Mouse (Mus musculus) cerebellum, postnatal 36 days (tissue): Measurements from ENCODE around the gene H60b.
"Not testable (repeated sequence)": the region's sequence is repeated elsewhere in the genome, so short reads cannot be mapped to it uniquely, and the experiment has no call there.

Source experiments
- DNase-seq, 2 experiments: peaks; one replicate each; pipeline ENCODE4 v3.0.0; 2021 to 2022; ENCODE audit warnings: mixed read lengths in 2 of 2

H60b gene

GRCm38 (mm10) chr10:22158310-22158999, at the start of gene H60b, which contains the start of gene Raet1e:
H60b (plus strand) TSS chr10:22158586.
Raet1e (plus strand) TSS chr10:22158569.
- peak in 1 of 2 experiments; percentile 17 for DNase-seq

DNA sequence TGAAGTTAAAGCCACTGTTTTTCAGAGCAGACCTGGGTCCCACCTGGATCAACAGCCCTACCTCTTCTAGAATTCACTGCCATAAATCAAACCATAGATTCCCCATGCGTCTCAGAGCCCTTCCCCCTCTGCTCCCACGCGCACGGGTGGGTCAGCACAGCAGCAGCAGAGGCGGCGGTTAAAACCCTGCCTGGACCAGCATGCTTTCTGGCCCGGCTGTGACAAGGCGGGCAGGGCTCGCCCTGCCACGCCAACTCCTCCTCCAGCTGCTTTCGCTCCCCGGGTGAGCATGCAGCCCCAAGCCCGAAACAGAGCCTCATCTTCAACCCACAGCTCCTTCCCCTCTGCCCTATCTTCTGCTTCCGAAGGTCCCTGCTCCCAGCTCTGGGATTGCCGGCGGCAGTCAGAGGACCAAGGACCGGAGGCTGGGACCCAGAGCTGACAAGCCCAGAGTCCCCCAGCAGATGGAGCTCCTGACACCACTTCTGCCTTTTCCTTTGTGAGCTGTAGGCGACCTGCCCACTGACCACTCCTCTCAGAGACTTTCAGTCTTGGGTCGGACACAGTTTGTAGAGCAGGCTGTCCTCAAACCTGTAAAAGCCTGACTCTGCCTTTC, 17.6 kb upstream of the H60b start:
- peak; percentile 67 to 71 for DNase-seq

- not testable (repeated sequence) for DNase-seq
Observed at GRCm38 (mm10) chr10:22142194-22142593, 16.2 kb upstream of the H60b start.

DNA sequence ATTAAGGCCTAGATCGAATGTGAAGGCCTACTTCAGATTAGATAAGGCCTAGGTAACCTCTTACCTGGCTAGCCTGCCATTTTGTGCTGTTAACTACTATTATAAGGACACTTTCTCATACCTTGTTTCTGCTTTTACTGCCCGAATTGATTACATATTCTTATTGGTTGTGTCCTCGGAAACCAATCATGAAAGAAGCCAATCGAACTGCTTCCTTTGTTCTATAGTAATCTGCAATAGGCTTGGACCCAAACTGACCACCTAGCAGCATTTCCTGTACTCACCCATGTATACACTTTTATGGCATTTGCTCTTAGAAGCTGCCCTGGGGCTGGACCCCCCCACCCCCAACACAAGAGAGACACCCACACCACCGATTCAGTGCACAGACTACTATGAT, 15.5 kb upstream of the H60b start:
- no peak for DNase-seq

DNA sequence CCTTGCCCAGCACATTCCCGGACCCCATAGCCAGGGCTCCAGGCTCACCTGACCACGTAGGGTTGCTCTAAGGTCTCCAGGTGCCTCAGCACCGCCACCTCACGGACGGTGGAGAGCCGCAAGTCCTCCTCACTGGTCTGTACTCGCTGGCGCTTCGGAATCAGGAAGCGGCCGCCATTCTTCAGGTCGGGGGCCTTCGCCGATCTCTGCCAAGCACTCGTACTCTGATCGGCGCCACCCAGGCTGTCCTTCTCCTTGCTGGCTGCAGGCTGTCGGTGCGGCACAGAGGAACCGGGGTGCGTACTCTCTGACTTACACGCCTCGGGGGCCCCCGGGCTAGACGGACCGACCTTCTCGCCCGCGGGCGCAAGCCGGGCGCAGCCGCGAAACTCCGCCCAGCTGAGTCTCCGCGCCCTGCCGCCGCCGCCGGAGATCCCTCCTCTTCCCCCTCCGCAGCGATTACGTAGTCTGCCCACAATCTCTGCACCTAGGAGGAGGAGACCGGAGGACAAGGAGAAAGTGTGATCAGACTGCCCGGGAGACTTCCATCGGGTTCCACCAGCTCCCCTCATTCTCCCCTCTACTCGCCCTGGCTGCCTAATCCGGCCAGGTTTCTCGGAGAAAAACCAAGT, 9.8 kb upstream of the H60b start:
- peak; percentile 43 to 49 for DNase-seq

DNA sequence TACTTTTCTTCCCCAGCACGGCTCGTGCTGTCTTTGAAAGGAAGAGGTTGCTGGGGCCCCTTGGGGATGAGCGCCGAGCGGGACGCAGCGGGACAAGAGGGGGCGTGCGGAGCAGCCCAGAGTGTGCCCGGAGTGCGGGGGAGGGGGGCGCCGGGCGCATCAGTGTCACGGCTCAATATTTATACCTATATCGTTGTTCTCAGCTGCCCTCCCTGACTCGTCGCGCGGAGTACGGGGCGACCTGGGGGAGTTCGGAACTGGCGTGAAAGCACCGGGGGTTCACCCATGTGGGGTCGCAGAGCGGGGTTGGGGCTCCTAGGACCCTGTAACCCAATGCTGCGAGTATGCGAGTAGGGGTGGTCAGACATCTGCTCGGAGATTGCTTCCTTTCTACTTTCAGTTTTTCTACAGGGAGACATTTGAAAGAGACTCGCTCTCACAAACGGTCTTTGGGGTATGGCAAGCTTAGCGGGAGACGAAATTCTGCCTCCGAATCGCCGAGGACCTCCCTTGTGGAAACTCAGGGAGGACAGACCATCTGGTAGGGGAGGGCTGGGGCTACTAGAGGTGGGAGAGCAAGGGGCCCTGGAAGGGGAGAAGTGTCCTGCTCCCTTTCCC, 9.2 kb upstream of the H60b start, which contains the start of gene E030030I06Rik:
Gene E030030I06Rik, minus strand, starts transcription at position 198 of the 618 bp plus-strand sequence.
- DNase-seq: peak; percentile 9 to 19

DNA sequence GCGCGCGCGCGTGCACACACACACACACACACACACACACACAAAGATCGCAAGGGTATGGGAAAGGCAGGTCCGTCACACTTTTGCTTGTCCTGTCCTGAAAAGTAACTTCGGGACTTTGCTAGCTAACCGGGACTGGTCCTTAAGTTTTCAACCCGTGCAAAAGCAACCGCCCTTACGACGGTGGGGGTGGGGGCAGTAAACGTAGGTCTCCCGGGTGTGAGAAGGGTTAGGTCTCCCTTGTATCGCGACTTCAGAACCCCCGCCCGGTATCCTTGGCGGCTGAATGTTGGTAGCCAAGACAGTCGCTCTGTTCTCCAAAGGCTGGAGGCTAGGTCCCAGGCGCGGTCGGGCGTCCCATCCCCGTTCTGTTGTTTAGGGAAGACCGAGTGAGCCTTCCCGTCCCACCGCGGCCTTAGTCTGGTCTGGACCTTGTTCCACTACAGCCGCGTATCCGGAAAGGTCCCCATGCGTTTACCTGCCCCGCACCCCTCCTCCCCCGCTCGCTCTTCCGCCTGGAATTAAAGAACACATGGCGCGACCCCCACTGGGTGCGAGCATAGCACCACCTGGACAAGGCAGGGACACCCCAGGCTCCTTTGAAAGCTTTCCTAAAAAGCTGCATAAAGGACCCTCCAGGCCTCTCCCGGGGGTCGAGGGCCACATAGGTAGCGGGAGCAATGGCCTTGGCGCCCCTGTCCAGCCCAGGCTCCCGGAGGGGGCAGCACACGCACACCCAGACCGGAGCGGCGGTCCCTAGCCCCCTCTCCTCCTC, 8.5 kb upstream of the H60b start:
- DNase-seq: peak in 1 of 2 experiments; percentile 6

GRCm38 (mm10) chr10:22150593-22150992, 7.8 kb upstream of the H60b start:
- DNase-seq: no peak

- not testable (repeated sequence) for DNase-seq
Observed at GRCm38 (mm10) chr10:22151056-22151862, 7.1 kb upstream of the H60b start.

DNA sequence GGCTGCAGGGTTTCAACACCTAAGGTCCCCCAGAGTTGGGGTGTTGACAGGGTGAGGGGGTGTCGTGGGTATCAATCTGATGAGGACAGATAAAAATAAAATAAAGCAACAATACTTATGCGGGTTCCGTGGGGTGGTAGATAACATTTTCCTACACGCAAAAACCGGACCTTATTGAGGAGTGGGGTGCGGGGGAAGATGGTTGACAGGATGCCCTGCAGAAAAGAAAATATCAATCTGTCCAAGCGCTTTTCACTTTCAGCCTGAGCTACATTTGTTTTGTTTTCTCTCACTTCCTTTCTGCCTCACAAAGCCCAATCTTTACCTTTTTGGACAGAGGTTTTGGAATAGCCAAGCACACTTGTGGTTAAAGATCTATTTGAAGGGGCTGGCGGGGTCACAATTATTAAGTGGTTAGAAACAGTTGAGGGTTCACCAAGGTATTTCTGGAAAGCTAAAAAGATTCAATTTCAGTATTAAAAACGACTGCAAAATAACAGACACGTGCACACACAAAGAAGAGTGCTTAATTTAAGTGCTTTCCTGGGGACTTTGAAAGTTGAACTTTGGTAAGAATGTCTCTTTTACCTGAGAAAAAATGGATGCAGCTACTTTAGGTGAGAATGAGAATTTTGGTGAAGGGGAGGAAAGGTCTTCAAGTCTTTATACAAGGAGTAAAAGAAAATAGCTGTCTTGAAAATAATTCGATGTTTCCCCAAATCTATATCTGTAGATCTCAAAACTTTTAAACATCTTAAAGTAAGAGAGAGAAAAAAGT, 6.3 kb upstream of the H60b start:
- DNase-seq: not testable (repeated sequence)

- DNase-seq: not testable (repeated sequence)
Observed at GRCm38 (mm10) chr10:22153147-22153690, 5.2 kb upstream of the H60b start.

DNA sequence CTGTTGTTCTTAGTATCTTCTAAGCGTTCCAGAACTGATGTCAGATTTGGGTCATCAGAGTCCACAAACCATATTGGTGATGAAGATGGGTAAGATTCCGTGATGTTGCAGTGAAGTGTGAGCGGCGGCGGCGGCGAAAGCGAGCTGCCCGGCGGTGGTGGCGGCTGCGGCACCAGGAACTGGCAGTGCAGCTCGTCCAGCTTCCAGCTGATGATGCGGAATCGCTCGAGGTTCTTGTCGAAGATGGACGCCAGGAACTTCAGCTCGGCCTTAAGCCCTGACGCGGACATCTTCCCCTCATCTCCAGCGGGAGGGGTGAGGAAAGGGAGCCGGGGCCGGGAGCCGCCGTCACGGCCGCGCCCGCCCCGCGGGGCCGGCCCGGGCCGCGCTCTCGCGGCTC, 4.3 kb upstream of the H60b start:
- peak in 1 of 2 experiments; percentile 19 for DNase-seq

DNA sequence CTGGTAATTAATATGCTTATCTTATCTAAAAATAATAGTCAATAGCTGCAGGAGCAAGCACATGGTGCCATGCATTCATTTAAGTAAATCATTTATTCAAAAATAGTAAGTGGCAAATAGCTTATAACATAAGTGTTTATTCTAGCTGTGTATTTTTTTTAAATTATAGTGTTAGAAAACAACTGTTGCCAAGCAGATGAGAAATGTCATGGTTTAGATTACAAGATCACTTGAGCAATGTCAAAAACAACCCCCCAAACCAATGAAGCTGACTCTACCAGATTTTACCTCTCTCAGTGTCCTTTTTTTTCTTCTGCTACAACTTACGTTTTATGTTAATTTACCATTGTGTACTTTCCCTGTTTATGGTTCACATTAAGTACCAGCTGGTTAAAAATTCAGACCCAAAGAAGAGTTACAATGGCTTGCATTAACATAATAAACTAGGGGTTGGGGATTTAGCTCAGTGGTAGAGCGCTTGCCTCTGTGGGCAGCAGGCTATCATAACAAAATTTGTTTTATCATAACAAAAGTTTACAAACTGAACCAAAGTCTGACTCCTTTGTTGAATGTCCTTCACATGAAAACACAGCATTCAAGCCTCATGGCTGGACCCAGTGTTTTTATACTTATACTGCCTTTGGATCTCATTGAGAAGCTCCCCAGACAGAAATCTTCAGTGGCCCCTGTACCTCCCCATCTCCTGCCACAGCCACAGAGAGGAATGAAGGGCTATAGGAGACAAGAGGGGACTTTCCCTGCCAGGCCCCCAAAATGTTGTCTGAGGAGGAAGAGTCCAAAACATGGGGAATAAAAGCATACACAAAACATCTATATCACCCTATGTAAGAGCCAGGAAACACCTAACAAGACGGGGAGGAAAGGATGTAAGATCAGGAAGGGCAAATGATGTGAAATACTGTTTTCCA, 3.3 kb upstream of the H60b start:
- no peak for DNase-seq

GRCm38 (mm10) chr10:22159131-22159561, 760 bp downstream of the H60b start:
- no peak for DNase-seq

DNA sequence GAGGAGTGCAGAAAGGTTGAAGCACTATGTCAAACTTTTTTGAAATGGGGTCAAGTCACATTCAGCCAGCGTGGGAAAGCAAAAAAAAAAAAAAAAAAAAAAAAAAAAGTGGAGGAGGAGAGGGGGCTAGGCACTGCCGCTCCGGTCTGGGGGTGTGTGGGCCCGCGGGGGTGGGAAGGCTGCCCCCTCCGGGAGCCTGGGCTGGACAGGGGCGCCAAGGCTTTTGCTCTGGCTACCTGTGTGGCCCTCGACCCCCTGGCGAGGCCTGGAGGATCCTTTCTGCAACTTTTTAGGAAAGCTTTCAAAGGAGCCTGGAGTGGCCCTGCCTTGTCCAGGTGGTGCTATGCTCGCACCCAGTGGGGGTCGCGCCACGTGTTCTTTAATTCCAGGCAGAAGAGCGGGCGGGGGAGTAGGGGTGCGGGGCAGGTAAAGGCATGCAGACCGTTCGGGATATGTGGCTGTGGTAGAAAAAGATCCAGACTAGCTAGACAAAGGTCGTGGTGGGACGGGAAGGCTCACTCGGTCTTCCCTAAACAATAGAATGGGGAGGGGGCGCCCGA, 1.3 kb downstream of the H60b start:
- no peak for DNase-seq

DNA sequence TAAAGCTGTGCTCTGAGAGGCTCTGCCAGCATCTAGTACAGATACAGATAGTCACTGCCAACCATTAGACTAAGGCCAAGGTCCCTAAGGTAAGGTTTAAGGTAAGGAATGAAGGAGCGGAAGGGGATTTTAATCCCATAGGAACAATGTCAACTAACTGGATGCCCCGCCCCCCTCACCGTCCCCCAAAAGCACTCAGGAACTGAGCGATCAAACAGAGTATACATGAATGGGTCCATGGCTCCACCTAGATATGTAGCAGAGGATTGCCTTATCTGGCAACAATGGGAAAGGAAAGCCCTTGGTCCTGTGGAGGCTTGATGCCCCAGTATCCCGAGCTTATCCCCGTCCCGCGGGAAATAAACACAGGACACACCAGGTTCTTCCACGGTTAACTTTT, 4.9 kb downstream of the H60b start:
- DNase-seq: not testable (repeated sequence)

GRCm38 (mm10) chr10:22163705-22164583, 5.6 kb downstream of the H60b start:
- DNase-seq: peak; percentile 73 to 75
